Mouse (Mus musculus): Measurements from ENCODE around the gene Adam8. TPM values are rescaled to one million over a fixed set of nuclear protein-coding genes. Genes with fewer than 3 reads are reported as not detected.
A peak's percentile ranks its signal among the peaks of the same experiment; 100 is the strongest.

The Adam8 gene
- total and polyA plus RNA-seq, 3 experiments: 0.26 to 9.1 (median 0.73) TPM

DNA sequence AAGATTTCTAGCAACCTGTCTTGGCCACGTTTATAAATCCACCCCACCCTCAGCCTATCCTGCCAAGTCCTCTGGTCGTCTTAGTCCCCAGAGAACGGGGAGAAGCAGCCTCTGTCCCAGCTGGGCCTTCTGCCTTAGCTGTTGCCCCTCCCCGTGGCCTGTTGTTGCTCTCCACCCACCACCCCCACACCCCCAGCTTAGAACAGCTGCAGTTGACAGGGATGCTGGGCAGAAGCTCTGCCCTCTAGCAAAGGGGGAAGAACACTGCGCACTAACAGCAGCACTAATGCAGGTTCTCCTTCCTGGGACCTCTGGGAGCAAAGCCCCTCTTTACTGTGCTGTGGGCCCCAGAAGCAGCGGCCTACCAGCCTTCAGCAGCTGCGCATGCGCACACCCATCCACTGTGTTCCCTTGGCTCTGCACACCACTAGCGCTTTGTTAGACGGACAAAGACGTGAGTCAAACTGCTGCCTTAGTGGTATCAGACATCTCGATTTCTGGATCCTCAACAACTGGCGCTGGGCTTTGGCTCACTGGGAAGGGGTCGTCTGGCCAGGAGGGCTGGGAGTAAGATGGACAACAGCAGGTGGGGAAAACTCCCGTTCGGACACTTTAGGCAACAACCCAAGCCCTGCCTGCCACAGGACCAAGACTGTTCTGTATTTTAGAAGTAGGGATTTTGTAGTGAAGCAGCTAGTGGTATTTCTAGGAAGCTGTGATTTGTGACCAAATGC lies 51.7 kb downstream of the Adam8 start:
- TF ChIP-seq CTCF (IDR thresholded peaks at IDR 0.05) (no peak), POLR2A (IDR thresholded peaks at IDR 0.05; ENCODE audit: insufficient read depth, low read depth, low read length) (no peak), EP300 (IDR thresholded peaks at IDR 0.05; ENCODE audit: insufficient read depth, low read depth, low read length) (no peak)
- Histone ChIP-seq H3K27ac (no peak overlapping the region), H3K36me3 (ENCODE audit: control insufficient read depth, insufficient read depth, low read length) (no peaks in the 10 kb centered on the region), H3K9ac (ENCODE audit: low read depth, low read length) (no peak overlapping the region), H3K4me1 (ENCODE audit: control insufficient read depth, insufficient read depth, low read length) (no peaks in the 10 kb centered on the region), H3K4me3 (no peak overlapping the region), H3K79me2 (replicated peaks; ENCODE audit: control insufficient read depth, insufficient read depth, low read length) (no peaks in the 10 kb centered on the region), H3K27me3 (ENCODE audit: control insufficient read depth, insufficient read depth, low read length) (peaks cover 22% of the 10 kb centered on the region)
- WGBS: 60% methylated on average over 16 of the region's 16 CpGs
- no peak for DNase-seq
- intact Hi-C loops (cut with DNase I): no loop called here

DNA sequence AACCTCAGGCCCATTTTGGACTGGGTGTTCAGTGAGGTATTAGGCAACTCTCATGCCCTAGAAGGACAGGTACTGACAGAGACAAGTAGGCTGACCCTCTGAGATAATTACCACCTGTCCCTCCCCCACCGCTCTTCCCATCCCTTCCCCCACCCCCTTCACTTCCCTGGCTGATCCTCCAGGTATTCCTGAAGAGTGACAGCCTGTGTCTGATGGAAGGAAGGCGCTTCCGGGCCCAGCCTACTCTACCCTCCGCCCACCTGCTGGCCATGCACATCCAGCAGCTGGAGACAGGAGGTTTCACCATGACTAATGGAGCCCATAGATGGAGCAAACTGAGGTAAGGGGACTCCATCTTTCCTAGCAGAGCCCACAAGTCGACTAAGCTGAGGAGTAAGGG lies 54.6 kb downstream of the Adam8 start:
- intact Hi-C loops (cut with DNase I): no loop called here
- peaks cover 6% of the 10 kb centered on the region; the same call in 1 of the 2 replicates for H3K27me3 ChIP-seq (ENCODE audit: control insufficient read depth, insufficient read depth, low read length)
- H3K79me2 ChIP-seq (replicated peaks; ENCODE audit: control insufficient read depth, insufficient read depth, low read length): no peaks in the 10 kb centered on the region
- no peak overlapping the region for H3K27ac ChIP-seq
- H3K4me1 ChIP-seq (ENCODE audit: control insufficient read depth, insufficient read depth, low read length): no peaks in the 10 kb centered on the region
- no peak overlapping the region for H3K4me3 ChIP-seq
- H3K9ac ChIP-seq (ENCODE audit: low read depth, low read length): no peak overlapping the region
- TF ChIP-seq EP300 (IDR thresholded peaks at IDR 0.05; ENCODE audit: insufficient read depth, low read depth, low read length) (no peak), POLR2A (IDR thresholded peaks at IDR 0.05; ENCODE audit: insufficient read depth, low read depth, low read length) (no peak), CTCF (IDR thresholded peaks at IDR 0.05) (no peak)
- H3K36me3 ChIP-seq (ENCODE audit: control insufficient read depth, insufficient read depth, low read length): no peaks in the 10 kb centered on the region
- 58% methylated on average over 5 of the region's 5 CpGs for WGBS
- no peak for DNase-seq

DNA sequence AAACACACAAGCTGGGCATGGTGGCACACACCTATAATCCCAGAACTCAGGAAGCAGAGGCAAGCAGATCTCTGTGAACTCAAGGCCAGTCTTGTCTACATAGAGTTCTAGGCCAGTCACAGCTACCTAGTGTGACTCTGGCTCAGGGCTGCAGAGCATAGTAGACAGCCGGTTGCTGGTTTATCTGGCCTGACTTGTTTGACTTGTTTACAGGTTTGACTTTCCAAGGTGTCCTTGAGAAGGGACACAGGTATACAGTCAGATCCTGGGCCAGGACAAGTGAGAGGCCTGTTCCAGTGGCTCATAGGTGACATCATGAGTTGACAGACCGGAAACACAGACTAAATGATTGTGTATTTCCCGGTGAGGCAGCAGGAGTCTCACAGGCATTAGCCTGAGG lies 55.2 kb downstream of the Adam8 start:
- 70% methylated on average over 3 of the region's 3 CpGs for WGBS
- intact Hi-C loops (cut with DNase I): no loop called here
- H3K4me3 ChIP-seq: no peak overlapping the region
- no peak for DNase-seq
- TF ChIP-seq EP300 (IDR thresholded peaks at IDR 0.05; ENCODE audit: insufficient read depth, low read depth, low read length) (no peak), POLR2A (IDR thresholded peaks at IDR 0.05; ENCODE audit: insufficient read depth, low read depth, low read length) (no peak), CTCF (IDR thresholded peaks at IDR 0.05) (no peak)
- no peaks in the 10 kb centered on the region for H3K79me2 ChIP-seq (replicated peaks; ENCODE audit: control insufficient read depth, insufficient read depth, low read length)
- no peak overlapping the region for H3K27ac ChIP-seq
- H3K9ac ChIP-seq (ENCODE audit: low read depth, low read length): no peak overlapping the region
- peaks cover 3% of the 10 kb centered on the region; the same call in 1 of the 2 replicates for H3K27me3 ChIP-seq (ENCODE audit: control insufficient read depth, insufficient read depth, low read length)
- no peaks in the 10 kb centered on the region for H3K4me1 ChIP-seq (ENCODE audit: control insufficient read depth, insufficient read depth, low read length)
- H3K36me3 ChIP-seq (ENCODE audit: control insufficient read depth, insufficient read depth, low read length): no peaks in the 10 kb centered on the region

DNA sequence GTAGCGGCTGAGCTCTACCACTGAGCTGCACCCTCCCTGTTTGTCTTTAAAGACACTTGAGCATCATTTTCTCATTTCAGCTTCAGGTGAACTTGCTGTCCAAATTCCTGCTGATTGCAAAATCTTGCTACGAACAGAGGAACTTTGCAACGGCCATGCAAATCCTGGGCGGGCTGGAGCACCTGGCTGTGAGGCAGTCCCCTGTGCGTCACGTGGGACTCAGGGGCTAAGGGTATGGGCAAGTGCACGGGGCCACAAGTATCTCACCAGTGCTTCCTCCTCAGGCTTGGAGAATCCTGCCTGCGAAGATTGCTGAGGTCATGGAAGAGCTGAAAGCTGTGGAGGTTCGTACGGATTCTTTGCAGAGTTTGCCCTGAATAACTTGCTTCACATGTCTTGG lies 55.7 kb downstream of the Adam8 start:
- H3K36me3 ChIP-seq (ENCODE audit: control insufficient read depth, insufficient read depth, low read length): no peaks in the 10 kb centered on the region
- intact Hi-C loops (cut with DNase I): no loop called here

DNA sequence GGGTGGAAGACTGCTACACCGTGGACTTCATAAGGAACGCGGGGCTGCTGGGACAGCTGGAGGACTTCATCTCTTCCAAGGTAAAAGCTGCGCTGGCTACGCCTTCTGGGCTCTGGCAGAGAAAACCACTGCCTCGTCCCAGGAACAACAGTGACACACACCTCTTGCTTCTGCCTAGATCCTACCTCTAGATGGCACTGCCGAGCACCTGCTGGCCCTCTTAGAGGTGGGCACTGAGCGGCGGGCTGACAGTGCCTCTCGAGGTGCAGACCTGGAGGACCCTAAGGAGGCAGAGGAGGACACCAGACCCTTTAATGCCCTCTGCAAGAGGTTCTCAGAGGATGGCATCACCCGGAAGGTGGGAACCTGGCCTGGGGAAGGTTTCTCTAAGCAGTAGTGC lies 61.6 kb downstream of the Adam8 start:
- TF ChIP-seq EP300 (IDR thresholded peaks at IDR 0.05; ENCODE audit: insufficient read depth, low read depth, low read length): no peak
- TF ChIP-seq CTCF (IDR thresholded peaks at IDR 0.05): peak; percentile 69
- H3K4me3 ChIP-seq: no peak overlapping the region
- H3K9ac ChIP-seq (ENCODE audit: low read depth, low read length): no peak overlapping the region
- peak in 1 of 2 experiments; percentile 26 for DNase-seq
- H3K79me2 ChIP-seq (replicated peaks; ENCODE audit: control insufficient read depth, insufficient read depth, low read length): no peaks in the 10 kb centered on the region
- H3K27me3 ChIP-seq (ENCODE audit: control insufficient read depth, insufficient read depth, low read length): no peaks in the 10 kb centered on the region
- 16% methylated on average over 11 of the region's 11 CpGs for WGBS
- no peak overlapping the region for H3K27ac ChIP-seq
- intact Hi-C loops (cut with DNase I): no loop called here
- no peaks in the 10 kb centered on the region for H3K36me3 ChIP-seq (ENCODE audit: control insufficient read depth, insufficient read depth, low read length)
- no peaks in the 10 kb centered on the region for H3K4me1 ChIP-seq (ENCODE audit: control insufficient read depth, insufficient read depth, low read length)

More for the DNA sequence above, 55.7 kb downstream of the Adam8 start:
- no peak overlapping the region for H3K4me3 ChIP-seq
- 79% methylated on average over 10 of the region's 10 CpGs for WGBS
- no peak for DNase-seq
- no peaks in the 10 kb centered on the region for H3K4me1 ChIP-seq (ENCODE audit: control insufficient read depth, insufficient read depth, low read length)
- TF ChIP-seq EP300 (IDR thresholded peaks at IDR 0.05; ENCODE audit: insufficient read depth, low read depth, low read length): no peak
- TF ChIP-seq CTCF (IDR thresholded peaks at IDR 0.05): no peak
- no peak for TF ChIP-seq POLR2A (IDR thresholded peaks at IDR 0.05; ENCODE audit: insufficient read depth, low read depth, low read length)
- no peaks in the 10 kb centered on the region for H3K79me2 ChIP-seq (replicated peaks; ENCODE audit: control insufficient read depth, insufficient read depth, low read length)
- no peak overlapping the region for H3K9ac ChIP-seq (ENCODE audit: low read depth, low read length)
- H3K27ac ChIP-seq: no peak overlapping the region
- no peaks in the 10 kb centered on the region; the same call in 1 of the 2 replicates for H3K27me3 ChIP-seq (ENCODE audit: control insufficient read depth, insufficient read depth, low read length)

Small RNAs within 50 kb of the gene (microRNA-seq; reads per million reads assigned to microRNA genes)
- gene Mir202 (0 reads per million in 2 experiments), gene Mir7062 (0 to 0.77 reads per million in 2 experiments), gene mmu-mir-7686 (0 reads per million in 2 experiments)

Other genes with a start within 250 kb of the Adam8 start
- under 1 TPM in 1 of 2 experiments, not detected in 1; 0.09 TPM for gene Adgra1, start 158.4 kb downstream of the Adam8 start, total RNA-seq (2021)
- gene Adgra1, start 158.4 kb downstream of the Adam8 start, polyA plus RNA-seq (2012; rRNA removed): 0.04 and 0.06 TPM in 2 replicates
- not detected for gene Kndc1, start 97.9 kb downstream of the Adam8 start, total RNA-seq (2021)
- 0.47 TPM in 1 of 2 replicates, not detected in the other for gene Kndc1, start 97.9 kb downstream of the Adam8 start, polyA plus RNA-seq (2012; rRNA removed)
- not detected for gene Utf1, start 48.8 kb downstream of the Adam8 start, total RNA-seq (2021)
- gene Utf1, start 48.8 kb downstream of the Adam8 start, polyA plus RNA-seq (2012; rRNA removed): not detected in 2 replicates
- not detected for gene 6430531B16Rik, start 13.8 kb downstream of the Adam8 start, total RNA-seq (2021)
- 0.25 TPM in 1 of 2 replicates, not detected in the other for gene 6430531B16Rik, start 13.8 kb downstream of the Adam8 start, polyA plus RNA-seq (2012; rRNA removed)
- 10 to 100 TPM in 1 of 2 experiments, 1 to 10 TPM in 1; 8.5 to 11.1 TPM for gene Zfp511, start 43.8 kb upstream of the Adam8 start, total RNA-seq (2021)
- 20.8 and 21.2 TPM in 2 replicates for gene Zfp511, start 43.8 kb upstream of the Adam8 start, polyA plus RNA-seq (2012; rRNA removed)
- 10 to 100 TPM; 28.4 to 33.5 TPM for gene Tubgcp2, start 44.1 kb upstream of the Adam8 start, total RNA-seq (2021)
- 21.7 and 29.7 TPM in 2 replicates for gene Tubgcp2, start 44.1 kb upstream of the Adam8 start, polyA plus RNA-seq (2012; rRNA removed)
- gene Msx3, start 56.5 kb upstream of the Adam8 start, total RNA-seq (2021): not detected
- gene Msx3, start 56.5 kb upstream of the Adam8 start, polyA plus RNA-seq (2012; rRNA removed): not detected in 2 replicates
- under 1 TPM in 1 of 2 experiments, not detected in 1; 0.23 TPM for gene Caly, start 90.0 kb upstream of the Adam8 start, total RNA-seq (2021)
- 0.10 and 0.53 TPM in 2 replicates for gene Caly, start 90.0 kb upstream of the Adam8 start, polyA plus RNA-seq (2012; rRNA removed)
- gene Prap1, start 100.8 kb upstream of the Adam8 start, total RNA-seq (2021): not detected
- gene Prap1, start 100.8 kb upstream of the Adam8 start, polyA plus RNA-seq (2012; rRNA removed): 0.27 TPM in 1 of 2 replicates, not detected in the other
- 10 to 100 TPM; 71.5 to 83.4 TPM for gene Fuom, start 109.9 kb upstream of the Adam8 start, total RNA-seq (2021)
- 101 and 120 TPM in 2 replicates for gene Fuom, start 109.9 kb upstream of the Adam8 start, polyA plus RNA-seq (2012; rRNA removed)
- 1 to 10 TPM; 3.0 to 3.4 TPM for gene Paox, start 123.2 kb upstream of the Adam8 start, total RNA-seq (2021)
- gene Paox, start 123.2 kb upstream of the Adam8 start, polyA plus RNA-seq (2012; rRNA removed): 5.2 TPM in 2 replicates
- 100 to 1,000 TPM; 438 to 535 TPM for gene Echs1, start 123.9 kb upstream of the Adam8 start, total RNA-seq (2021)
- 473 and 490 TPM in 2 replicates for gene Echs1, start 123.9 kb upstream of the Adam8 start, polyA plus RNA-seq (2012; rRNA removed)
- 10 to 100 TPM; 25.2 to 27.3 TPM for gene Mtg1, start 145.0 kb upstream of the Adam8 start, total RNA-seq (2021)
- 46.2 and 68.8 TPM in 2 replicates for gene Mtg1, start 145.0 kb upstream of the Adam8 start, polyA plus RNA-seq (2012; rRNA removed)
- under 1 TPM; 0.52 TPM for gene Sprn, start 162.3 kb upstream of the Adam8 start, total RNA-seq (2021)
- 0.85 and 1.9 TPM in 2 replicates for gene Sprn, start 162.3 kb upstream of the Adam8 start, polyA plus RNA-seq (2012; rRNA removed)
- not detected for gene Olfr522, start 172.2 kb upstream of the Adam8 start, total RNA-seq (2021)
- not detected in 2 replicates for gene Olfr522, start 172.2 kb upstream of the Adam8 start, polyA plus RNA-seq (2012; rRNA removed)
- gene Olfr523, start 180.7 kb upstream of the Adam8 start, total RNA-seq (2021): not detected
- gene Olfr523, start 180.7 kb upstream of the Adam8 start, polyA plus RNA-seq (2012; rRNA removed): not detected in 2 replicates
- gene Olfr524, start 213.4 kb upstream of the Adam8 start, total RNA-seq (2021): not detected
- gene Olfr524, start 213.4 kb upstream of the Adam8 start, polyA plus RNA-seq (2012; rRNA removed): not detected in 2 replicates
- gene Cd163l1, start 225.7 kb upstream of the Adam8 start, total RNA-seq (2021): not detected
- 0.27 TPM in 1 of 2 replicates, not detected in the other for gene Cd163l1, start 225.7 kb upstream of the Adam8 start, polyA plus RNA-seq (2012; rRNA removed)